8 mouse cellular contexts compared by ENCODE assay signal in the genomic region with DNA sequence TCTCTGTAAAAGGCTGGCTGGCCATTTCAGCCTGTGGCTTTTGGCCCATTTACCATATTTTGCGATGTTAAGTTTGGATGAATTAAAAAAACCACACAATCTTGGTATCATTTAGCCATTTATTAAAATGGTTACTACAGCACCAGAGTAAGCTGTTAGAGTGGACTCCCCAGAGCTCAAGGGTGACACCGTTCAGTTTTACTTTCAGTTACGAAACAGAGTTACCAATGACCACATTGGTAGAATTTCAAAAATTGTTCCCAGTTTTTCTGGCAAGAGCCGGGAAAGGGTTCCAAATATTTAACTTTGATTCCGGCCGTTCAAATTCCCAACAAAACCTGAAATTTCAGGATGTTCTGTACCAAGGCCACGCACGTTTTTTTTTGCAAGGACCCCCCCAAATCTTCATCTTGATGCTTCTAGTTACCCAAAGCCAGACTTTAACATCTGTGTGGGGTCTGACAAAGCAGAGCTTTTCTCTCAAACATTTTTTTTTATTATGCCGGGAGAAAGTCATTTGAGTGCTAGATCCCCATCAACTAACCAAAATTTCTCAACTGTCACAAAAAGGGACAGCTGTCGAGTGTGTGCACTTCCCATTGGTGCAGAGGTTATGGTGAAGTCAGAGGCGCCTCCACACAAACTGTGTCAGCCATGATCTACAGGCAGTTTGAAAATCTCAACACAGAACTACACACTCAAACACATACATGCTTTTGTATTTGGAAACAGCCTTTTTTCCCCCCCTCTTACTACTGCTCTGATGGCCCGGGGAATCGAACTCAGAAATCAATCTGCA. TPM values are rescaled to one million over a fixed set of nuclear protein-coding genes. Genes with fewer than 3 reads are reported as not detected.
DNase-seq lines count a peak whose midpoint lies in the region; ATAC-seq lines count a peak whose summit lies in the region.

No protein-coding gene starts in this region.

- peak overlapping the region; percentile 91 for H3K4me3 ChIP-seq in hindbrain, embryonic 12.5 days
- peak overlapping the region; percentile 87 for H3K4me3 ChIP-seq in midbrain, embryonic 11.5 days (ENCODE audit: low read depth, low read length)

- no peaks in the 10 kb centered on the region for H3K9me3 ChIP-seq in hindbrain, embryonic 12.5 days (replicated peaks)
- no peaks in the 10 kb centered on the region for H3K9me3 ChIP-seq in midbrain, embryonic 11.5 days (ENCODE audit: control insufficient read depth, low read length)

- ATAC-seq in hindbrain, embryonic 12.5 days (ENCODE audit: low FRiP score), result no peak
- ATAC-seq in midbrain, embryonic 11.5 days (ENCODE audit: low FRiP score), result no peak

- peak overlapping the region; percentile 56 for H3K9ac ChIP-seq in hindbrain, embryonic 12.5 days
- H3K9ac ChIP-seq in midbrain, embryonic 11.5 days (ENCODE audit: low read length), result peak overlapping the region; percentile 99

- 76% methylated on average over 13 of the region's 13 CpGs for WGBS in hindbrain, embryonic 12.5 days
- WGBS in midbrain, embryonic 11.5 days, result 78% methylated on average over 13 of the region's 13 CpGs

- DNase-seq in kidney, adult 9 months, result peak; percentile 23
- no peak for DNase-seq in kidney, postnatal 14 days
- DNase-seq in adipocyte (ENCODE audit: low spot score), result peak; percentile 71
- DNase-seq in midbrain, embryonic 11.5 days (ENCODE audit: low spot score, missing footprints), result no peak
- no peak for DNase-seq in adrenal gland, adult 8-10 months
- no peak for DNase-seq in left cerebral cortex, adult 8-10 months (ENCODE audit: low spot score in 2 of 2)
- no peak for DNase-seq in left cerebral cortex, adult 9 months (ENCODE audit: low spot score in 2 of 2)

- no peaks in the 10 kb centered on the region for H3K27me3 ChIP-seq in hindbrain, embryonic 12.5 days
- peaks cover 5% of the 10 kb centered on the region; the same call in 1 of the 2 replicates for H3K27me3 ChIP-seq in midbrain, embryonic 11.5 days (ENCODE audit: control insufficient read depth, insufficient read depth, low read length)

- peaks cover 47% of the 10 kb centered on the region for H3K36me3 ChIP-seq in hindbrain, embryonic 12.5 days
- H3K36me3 ChIP-seq in midbrain, embryonic 11.5 days (ENCODE audit: control insufficient read depth, insufficient read depth, low read length), result peaks cover 48% of the 10 kb centered on the region

- H3K4me1 ChIP-seq in hindbrain, embryonic 12.5 days, result peaks cover 32% of the 10 kb centered on the region
- H3K4me1 ChIP-seq in midbrain, embryonic 11.5 days (ENCODE audit: control insufficient read depth, insufficient read depth, low read length), result peaks cover 25% of the 10 kb centered on the region

- peak overlapping the region; percentile 76 for H3K4me2 ChIP-seq in hindbrain, embryonic 12.5 days (replicated peaks)
- peak overlapping the region; percentile 82 for H3K4me2 ChIP-seq in midbrain, embryonic 11.5 days

- no peak overlapping the region for H3K27ac ChIP-seq in hindbrain, embryonic 12.5 days
- no peak overlapping the region for H3K27ac ChIP-seq in midbrain, embryonic 11.5 days (ENCODE audit: low read depth, low read length)

RNA-seq across cellular contexts. Expression of a gene that starts 2.8 kb away (rescaled TPM):
- 184 and 192 TPM in 2 replicates for polyA plus RNA-seq in hindbrain, embryonic 12.5 days (2016; fragmentation: Nextera tagmentation; extraction: Ambion mirVana)
- polyA plus RNA-seq in midbrain, embryonic 11.5 days (2014; fragmentation: Nextera tagmentation; extraction: Ambion mirVana), result 211 and 237 TPM in 2 replicates
- total RNA-seq in adrenal gland, adult 8-10 months (2022), result 100 to 1,000 TPM; 132 to 148 (median 137) TPM
- total RNA-seq in left cerebral cortex, adult 8-10 months (2022), result 10 to 100 TPM; 81.1 to 86.9 (median 83.9) TPM

RNA-seq across cellular contexts. Expression of a gene that starts 54.0 kb away (rescaled TPM):
- 152 and 155 TPM in 2 replicates for polyA plus RNA-seq in hindbrain, embryonic 12.5 days (2016; fragmentation: Nextera tagmentation; extraction: Ambion mirVana)
- polyA plus RNA-seq in midbrain, embryonic 11.5 days (2014; fragmentation: Nextera tagmentation; extraction: Ambion mirVana), result 109 TPM in 2 replicates
- 10 to 100 TPM; 23.1 to 32.4 (median 27.6) TPM for total RNA-seq in adrenal gland, adult 8-10 months (2022)
- 100 to 1,000 TPM; 104 to 111 (median 110) TPM for total RNA-seq in left cerebral cortex, adult 8-10 months (2022)

Comparison
In these comparisons a context has a peak if more than half of its experiments do, and no peak if none do; other contexts are left out.
1. DNase-seq: peak in kidney, adult 9 months (single experiment) and adipocyte (single experiment); none in kidney, postnatal 14 days (single experiment), midbrain, embryonic 11.5 days (single experiment), adrenal gland, adult 8-10 months (single experiment), left cerebral cortex, adult 8-10 months (0 of 2) and left cerebral cortex, adult 9 months (0 of 2).